Mouse (Mus musculus): ENCODE measurements at regions not wholly inside any gene's neighbourhood (a gene's known extent, or its start where the extent isn't known, plus 50 kb on each side); places are given as distances from the start of the nearest gene placed in this dataset.

GRCm38 (mm10) chr2:43365812-43366211 is 189.3 kb upstream of the Kynu start:
- no peak for TF ChIP-seq CTCF (IDR thresholded peaks at IDR 0.05; ENCODE audit: low read depth)
- no peak for TF ChIP-seq EP300 (IDR thresholded peaks at IDR 0.05; ENCODE audit: low read depth)
